Mouse (Mus musculus): ENCODE results near the gene Selenov.

DNA sequence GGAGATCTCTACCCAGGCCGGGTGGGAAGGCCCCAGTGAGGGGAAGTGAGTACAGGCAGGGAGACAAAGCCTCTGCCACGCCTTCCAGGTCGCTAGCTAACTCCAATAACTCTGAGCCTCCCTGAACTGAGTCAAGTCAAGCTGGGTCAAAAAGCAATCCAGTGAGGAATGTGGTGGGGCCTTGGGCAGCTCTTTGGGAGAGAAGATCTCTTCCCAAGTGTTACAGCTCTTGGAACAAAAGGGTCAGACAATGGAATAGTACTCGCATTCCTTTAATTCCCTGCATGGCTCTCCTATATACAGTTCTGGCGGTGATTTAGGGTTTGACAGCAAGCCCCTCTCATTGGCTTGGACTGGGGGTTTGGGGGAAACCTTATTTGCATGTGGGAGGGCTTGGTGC lies 28.1 kb downstream of the Selenov start:
- TF ChIP-seq RCOR1 (IDR thresholded peaks at IDR 0.05; ENCODE audit: low read depth, low read length), result no peak
- no peak for TF ChIP-seq TCF12 (IDR thresholded peaks at IDR 0.05; ENCODE audit: low read depth, low read length)
- no peak for TF ChIP-seq MEF2A (IDR thresholded peaks at IDR 0.05; ENCODE audit: extremely low read depth, insufficient replicate concordance, low read depth, low read length, poor library complexity, severe bottlenecking)
- no peak for TF ChIP-seq POLR2A (IDR thresholded peaks at IDR 0.05; ENCODE audit: control insufficient read depth in 1 of 2, insufficient read depth in 1 of 2, low read depth in 1 of 2, low read length in 2 of 2, poor library complexity in 1 of 2)
- TF ChIP-seq CHD1 (IDR thresholded peaks at IDR 0.05; ENCODE audit: low read depth, low read length), result no peak

Measured in MEL (cell line).